Mouse (Mus musculus) sigmoid colon, adult 10 weeks (tissue): Measurements from ENCODE around the gene Polr2e. TPM values are rescaled to one million over a fixed set of nuclear protein-coding genes. Genes with fewer than 3 reads are reported as not detected.

Source experiments
- polyA plus RNA-seq: library from polyadenylated mRNA; stranded (reverse); fragments of 350-450 nt; fragmentation: Illumina TruSeq; extraction: RNeasy Lipid Tissue Mini Kit (QIAGEN cat#74804); gene quantifications from one replicate; pipeline ENCODE4 v1.2.3, GENCODE M21; 2014; ENCODE audit warnings: low read depth, low replicate concordance

Gene Polr2e
- polyA plus RNA-seq: 0.63 TPM

DNA sequence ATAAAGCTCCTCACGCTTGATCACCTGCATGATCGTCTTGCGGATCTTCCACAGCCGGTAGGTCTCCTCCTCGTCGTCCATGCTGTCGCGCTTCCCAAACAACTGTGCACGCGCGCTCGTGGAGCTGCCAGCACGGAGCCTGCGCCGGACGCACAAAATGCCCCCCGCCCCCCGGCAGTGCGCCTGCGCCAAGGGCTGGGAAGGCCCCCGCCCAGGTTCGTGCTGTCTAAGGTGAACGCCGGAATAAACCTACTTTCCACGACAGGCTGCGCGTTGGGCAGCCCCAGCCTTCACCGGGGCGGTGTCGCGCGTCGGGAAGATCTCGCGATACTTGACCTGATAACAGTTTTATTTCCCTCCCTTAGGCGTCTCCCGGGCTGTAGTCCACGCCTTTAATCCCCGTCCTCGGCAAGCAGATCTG, at the start of gene Polr2e:
Polr2e (minus strand) TSS at position 237 of the 421 bp plus-strand sequence.

DNA sequence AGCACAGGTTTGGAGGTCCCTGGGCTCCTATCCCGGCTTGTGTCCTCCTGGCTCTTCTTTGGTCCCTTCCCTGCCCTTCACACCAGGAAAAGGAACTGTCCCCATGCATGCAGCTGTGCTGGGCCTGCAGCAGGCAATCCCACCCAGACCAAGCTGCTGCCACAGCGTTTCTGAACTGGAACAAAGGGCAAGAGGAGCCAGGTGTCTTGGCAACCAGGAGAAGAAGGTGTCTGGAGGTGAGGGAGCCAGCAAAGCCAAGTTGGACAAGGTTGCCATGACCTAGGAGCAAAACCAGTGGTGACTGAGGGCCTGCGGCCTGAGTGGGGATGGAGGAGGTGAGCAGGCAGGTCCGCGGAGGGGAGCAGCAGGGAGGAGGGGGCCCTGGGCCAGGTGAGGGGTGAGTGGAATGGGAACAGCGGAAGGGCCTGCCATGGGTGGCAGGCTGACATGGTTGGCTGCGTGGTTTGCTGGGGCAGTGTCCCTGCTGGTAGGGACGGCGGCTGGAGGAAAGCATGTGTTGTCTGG, 7.5 kb upstream of the Polr2e start, which contains the start of gene Gpx4:
Gpx4 (plus strand) TSS at position 126 of the 525 bp plus-strand sequence.

DNA sequence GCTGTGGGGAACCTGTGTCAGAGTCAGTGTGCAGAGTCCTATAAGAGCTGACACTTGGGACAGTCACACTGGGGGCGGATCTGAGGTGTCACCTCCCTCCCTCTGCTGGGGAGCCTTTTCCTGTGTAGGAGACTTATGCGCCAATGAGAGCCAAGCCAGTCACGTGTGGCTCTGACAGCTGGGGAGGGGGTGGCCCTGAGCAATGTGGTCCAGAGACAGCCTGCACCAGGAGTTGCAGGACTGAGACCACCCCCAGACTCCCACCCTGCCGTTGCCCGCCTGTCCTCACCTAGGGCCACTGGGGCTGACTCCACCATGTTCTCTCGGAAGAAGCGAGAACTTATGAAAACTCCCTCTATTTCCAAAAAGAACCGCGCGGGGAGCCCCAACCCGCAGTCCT, 23.1 kb downstream of the Polr2e start, which contains the start of gene Arhgap45:
Arhgap45 (plus strand) TSS at position 143 of the 400 bp plus-strand sequence.

DNA sequence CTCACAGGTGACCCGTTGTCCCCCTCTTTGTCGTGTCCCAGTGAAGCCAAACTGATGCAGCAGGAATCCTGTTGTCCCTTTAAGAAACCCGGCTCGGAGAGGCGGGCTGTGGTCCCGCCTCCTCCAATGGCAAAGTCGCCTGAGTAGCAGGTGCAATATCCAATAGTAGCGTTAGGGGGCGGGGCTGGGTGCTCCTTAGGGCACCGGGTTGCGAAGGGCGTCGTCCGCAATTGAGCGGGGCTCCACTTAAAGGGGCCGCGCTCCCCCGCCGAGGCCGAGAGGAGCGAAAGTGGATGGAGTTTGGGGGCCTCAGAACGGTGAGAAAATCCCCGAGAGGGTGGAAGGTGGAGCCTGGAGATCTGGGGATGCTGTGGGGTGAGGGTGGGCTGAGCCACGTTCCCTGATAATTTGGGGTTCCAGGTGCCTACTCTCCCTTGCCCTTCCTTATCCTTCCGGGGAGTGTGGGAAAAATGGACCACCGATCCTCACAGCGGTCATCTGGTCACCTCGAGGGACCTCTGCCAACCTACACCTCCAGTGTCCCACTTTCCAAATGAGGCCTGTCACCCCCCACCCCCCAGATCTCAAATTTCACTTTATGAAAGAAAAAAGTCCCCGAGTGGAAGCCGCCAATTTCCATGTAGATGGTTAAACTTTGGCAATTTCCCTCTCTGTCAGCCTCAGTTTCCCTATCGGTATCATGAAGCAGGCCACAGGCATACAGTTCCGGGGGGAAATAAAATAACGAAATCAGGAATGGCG, 43.1 kb downstream of the Polr2e start, which contains the start of gene Abca7:
Abca7 (plus strand) TSS at position 223 of the 762 bp plus-strand sequence.

DNA sequence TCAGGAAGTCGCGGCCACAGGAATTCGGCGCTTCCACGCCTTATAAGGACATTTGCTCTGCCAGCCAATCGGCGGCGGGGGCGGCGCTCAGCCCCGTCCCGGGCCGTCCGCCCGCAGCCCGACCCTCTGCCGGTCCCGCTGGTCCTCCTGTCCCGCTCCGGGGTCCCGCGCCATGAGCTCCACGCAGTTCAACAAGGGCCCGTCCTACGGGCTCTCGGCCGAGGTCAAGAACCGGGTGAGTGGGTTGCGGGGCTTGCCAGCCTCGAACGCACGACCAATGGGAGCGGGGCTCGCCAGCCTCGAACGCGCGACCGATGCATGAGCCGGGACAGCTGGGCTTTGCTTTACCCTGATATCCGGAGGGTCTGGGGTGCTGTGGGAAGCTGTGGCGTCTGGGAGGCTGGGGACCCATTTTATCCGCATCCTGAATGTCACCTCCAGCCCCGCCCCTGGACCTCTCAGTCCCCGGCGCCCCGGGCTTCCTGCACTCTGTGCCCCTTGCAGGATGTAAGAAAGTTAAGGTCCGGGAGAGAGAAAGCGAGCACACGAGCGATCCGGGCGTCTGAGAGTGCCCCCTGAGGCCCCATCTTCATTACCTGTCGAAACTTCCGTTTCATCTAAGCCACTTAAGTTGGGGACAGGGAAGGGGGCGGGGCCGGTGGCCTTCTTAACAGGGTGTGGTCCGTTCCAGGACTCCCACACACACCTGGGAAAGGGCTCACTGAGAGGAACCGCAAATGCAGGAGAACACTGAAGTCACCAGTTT, 50.9 kb downstream of the Polr2e start, which contains the start of gene Cnn2:
Cnn2 (plus strand) TSS at position 79 of the 766 bp plus-strand sequence.

Other genes with a start within 250 kb of the Polr2e start
- gene Prss57, start 248.8 kb downstream of the Polr2e start, polyA plus RNA-seq: not detected
- 0.69 TPM for gene Palm, start 246.2 kb downstream of the Polr2e start, polyA plus RNA-seq
- gene Misp, start 218.8 kb downstream of the Polr2e start, polyA plus RNA-seq: 12.8 TPM
- gene Ptbp1, start 185.4 kb downstream of the Polr2e start, polyA plus RNA-seq: 91.3 TPM
- gene Prtn3, start 165.3 kb downstream of the Polr2e start, polyA plus RNA-seq: not detected
- gene Plppr3, start 165.2 kb downstream of the Polr2e start, polyA plus RNA-seq: not detected
- gene Elane, start 153.5 kb downstream of the Polr2e start, polyA plus RNA-seq: not detected
- gene Cfd, start 148.9 kb downstream of the Polr2e start, polyA plus RNA-seq: 0.88 TPM
- gene Med16, start 130.9 kb downstream of the Polr2e start, polyA plus RNA-seq: 0.19 TPM
- gene Gm26602, start 128.9 kb downstream of the Polr2e start, polyA plus RNA-seq: not detected
- 0.35 TPM for gene Kiss1r, start 122.8 kb downstream of the Polr2e start, polyA plus RNA-seq
- gene R3hdm4, start 118.6 kb downstream of the Polr2e start, polyA plus RNA-seq: 21.3 TPM
- 2.5 TPM for gene Arid3a, start 112.8 kb downstream of the Polr2e start, polyA plus RNA-seq
- gene Wdr18, start 79.6 kb downstream of the Polr2e start, polyA plus RNA-seq: 0.79 TPM
- not detected for gene Grin3b, start 69.1 kb downstream of the Polr2e start, polyA plus RNA-seq
- 0.22 TPM for gene Tmem259, start 55.5 kb downstream of the Polr2e start, polyA plus RNA-seq
- 4.2 TPM for gene Cnn2, start 51.2 kb downstream of the Polr2e start, polyA plus RNA-seq
- gene Abca7, start 43.3 kb downstream of the Polr2e start, polyA plus RNA-seq: 0.41 TPM
- gene Arhgap45, start 23.1 kb downstream of the Polr2e start, polyA plus RNA-seq: not detected
- gene Gpx4, start 7.4 kb upstream of the Polr2e start, polyA plus RNA-seq: 21.4 TPM
- gene Sbno2, start 65.8 kb upstream of the Polr2e start, polyA plus RNA-seq: 1.6 TPM
- gene Stk11, start 76.0 kb upstream of the Polr2e start, polyA plus RNA-seq: 6.7 TPM
- 0.50 TPM for gene Atp5d, start 98.8 kb upstream of the Polr2e start, polyA plus RNA-seq
- gene Cbarp, start 101.0 kb upstream of the Polr2e start, polyA plus RNA-seq: not detected
- gene Midn, start 108.5 kb upstream of the Polr2e start, polyA plus RNA-seq: 13.1 TPM
- gene Cirbp, start 126.2 kb upstream of the Polr2e start, polyA plus RNA-seq: 23.0 TPM
- not detected for gene 1600002K03Rik, start 133.1 kb upstream of the Polr2e start, polyA plus RNA-seq
- 0.79 TPM for gene Efna2, start 139.7 kb upstream of the Polr2e start, polyA plus RNA-seq
- gene Mum1, start 186.6 kb upstream of the Polr2e start, polyA plus RNA-seq: 4.9 TPM
- gene Ndufs7, start 209.3 kb upstream of the Polr2e start, polyA plus RNA-seq: 12.8 TPM
- gene Gamt, start 221.2 kb upstream of the Polr2e start, polyA plus RNA-seq: not detected
- gene Dazap1, start 221.7 kb upstream of the Polr2e start, polyA plus RNA-seq: 27.3 TPM